Mouse (Mus musculus) embryonic facial prominence, embryonic 13.5 days (tissue): ENCODE data around the gene Tm6sf1. TPM values are rescaled to one million over a fixed set of nuclear protein-coding genes. Genes with fewer than 3 reads are reported as not detected.

ENCODE experiments used
- ATAC-seq: fragments of 200-750 bp; cut with Nextera tagmentation; 2 replicates; pipeline ENCODE4 v1.8.0; 2017; ENCODE audit warnings: low read depth; ENCODE audit not compliant: insufficient number of reproducible peaks, insufficient read depth, low FRiP score, low TSS enrichment
- H3K27ac ChIP-seq: fragments of 300-500 bp; sonication (generic); 2 replicates; pipeline ENCODE4 v1.5.1; 2015; ENCODE audit warnings: moderate library complexity, mild to moderate bottlenecking, inconsistent platforms
- H3K27me3 ChIP-seq: fragments of 300-500 bp; sonication (generic); 2 replicates; pipeline ENCODE4 v1.6.1; 2015; ENCODE audit warnings: mild to moderate bottlenecking, inconsistent platforms
- H3K36me3 ChIP-seq: fragments of 300-500 bp; sonication (generic); 2 replicates; pipeline ENCODE4 v1.6.1; 2015; ENCODE audit warnings: mild to moderate bottlenecking, inconsistent platforms
- H3K4me1 ChIP-seq: fragments of 300-500 bp; sonication (generic); 2 replicates; pipeline ENCODE4 v1.6.1; 2015; ENCODE audit warnings: inconsistent platforms
- H3K4me2 ChIP-seq: fragments of 300-500 bp; sonication (generic); 2 replicates; pipeline ENCODE4 v1.6.1; 2015; ENCODE audit warnings: moderate library complexity, mild to moderate bottlenecking, inconsistent platforms
- H3K4me3 ChIP-seq: fragments of 300-500 bp; sonication (generic); 2 replicates; pipeline ENCODE4 v1.5.1; 2015; ENCODE audit warnings: mild to moderate bottlenecking, inconsistent platforms
- H3K9ac ChIP-seq: fragments of 300-500 bp; sonication (generic); 2 replicates; pipeline ENCODE4 v1.6.1; 2015; ENCODE audit warnings: mild to moderate bottlenecking, inconsistent platforms
- H3K9me3 ChIP-seq: fragments of 300-500 bp; sonication (generic); 2 replicates; pipeline ENCODE4 v1.6.1; 2016; ENCODE audit warnings: inconsistent platforms
- WGBS: fragments of 180-500 bp; shearing (Covaris S2); methylation state at CpG from one replicate; pipeline ENCODE4 v1.1.7; 2015; ENCODE audit warnings: mixed read lengths; 5-methylcytosine and 5-hydroxymethylcytosine counted together
- polyA plus RNA-seq: library from polyadenylated mRNA; unstranded; fragments of >200 nt; fragmentation: Nextera tagmentation; extraction: Ambion mirVana; gene quantifications from 2 replicates; pipeline ENCODE4 v1.2.1, GENCODE M21; 2015

The Tm6sf1 gene
- polyA plus RNA-seq, 1 experiment from 2014 or later = 11.3 TPM

DNA sequence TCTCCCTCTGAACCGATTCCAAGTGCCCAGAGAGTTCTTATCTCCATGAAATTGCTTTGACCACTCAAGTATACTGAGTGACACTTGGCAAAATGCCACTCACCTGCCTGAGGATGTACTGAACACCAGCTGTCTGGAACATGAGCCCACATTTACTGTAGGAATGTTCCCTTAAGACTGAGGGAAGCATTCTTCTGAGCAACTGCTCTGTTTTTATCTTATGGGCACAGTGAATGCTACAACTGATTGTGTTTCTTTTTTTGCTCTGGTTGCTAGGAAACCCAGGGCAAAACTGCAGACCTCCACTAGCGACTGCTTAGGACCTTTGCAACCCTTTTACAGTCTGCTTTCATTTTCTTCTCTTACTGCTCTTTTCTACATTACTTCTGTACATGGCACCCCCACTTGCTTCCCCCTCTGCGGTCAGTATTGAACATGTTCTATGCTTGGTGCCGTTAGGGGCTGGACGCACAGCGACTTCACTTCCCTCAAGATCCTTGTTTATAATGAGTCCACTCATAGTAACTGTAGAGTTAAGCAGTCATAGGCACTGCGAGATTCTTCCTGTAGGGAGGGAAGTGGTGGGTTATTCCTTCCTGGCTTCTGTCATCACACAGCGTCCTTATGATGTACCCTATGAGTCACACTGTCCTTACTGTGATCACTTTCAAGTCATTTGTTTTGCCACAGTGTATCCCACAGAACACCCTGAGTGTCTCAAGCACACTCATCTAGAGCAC, 4.1 kb upstream of the Tm6sf1 start:
- no peak overlapping the region for H3K4me2 ChIP-seq
- H3K4me1 ChIP-seq = peaks cover 11% of the 10 kb centered on the region
- no peaks in the 10 kb centered on the region for H3K36me3 ChIP-seq
- H3K27ac ChIP-seq = no peak overlapping the region
- peaks cover 34% of the 10 kb centered on the region for H3K27me3 ChIP-seq
- no peaks in the 10 kb centered on the region for H3K9me3 ChIP-seq
- H3K9ac ChIP-seq = no peak overlapping the region
- no peak overlapping the region for H3K4me3 ChIP-seq
- ATAC-seq = no peak
- 71% methylated on average over 8 of the region's 8 CpGs for WGBS

- Histone ChIP-seq H3K4me1 (peaks cover 11% of the 10 kb centered on the region), H3K9me3 (no peaks in the 10 kb centered on the region), H3K27me3 (peaks cover 44% of the 10 kb centered on the region), H3K4me3 (no peak within 1 kb of the TSS), H3K36me3 (no peaks in the 10 kb centered on the region), H3K27ac (no peak within 1 kb of the TSS), H3K9ac (no peak within 1 kb of the TSS), H3K4me2 (no peak within 1 kb of the TSS)
- ATAC-seq = no peak
- WGBS = 83% methylated on average over 1 of the region's 1 CpGs
Measured at GRCm38 (mm10) chr7:81855694-81856093, 3.1 kb upstream of the Tm6sf1 start, which contains the start of gene Gm10160. TSS of gene Gm10160 (minus strand) at chr7:81855794.

DNA sequence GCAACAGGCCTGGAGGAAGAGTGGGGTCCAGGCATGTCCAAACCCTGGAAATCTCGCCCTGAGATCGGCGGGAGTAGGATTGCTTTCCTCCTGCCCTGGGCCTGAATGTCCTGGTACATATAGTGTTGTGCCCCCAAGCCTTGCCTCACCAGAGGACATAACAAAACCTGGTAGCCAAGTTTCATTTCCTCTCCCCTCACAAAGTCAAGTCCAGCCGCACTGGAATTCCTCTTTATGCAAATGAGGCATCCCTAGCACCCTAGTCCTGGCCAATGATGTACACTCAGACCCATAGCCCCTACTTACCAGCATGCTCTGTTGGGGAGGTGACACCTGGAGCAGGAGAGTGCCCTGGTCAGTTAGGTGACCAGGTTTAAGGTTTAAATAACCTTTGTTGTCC, 2.6 kb upstream of the Tm6sf1 start:
- no peak for ATAC-seq
- Histone ChIP-seq H3K36me3 (no peaks in the 10 kb centered on the region), H3K4me3 (no peak overlapping the region), H3K27me3 (peaks cover 49% of the 10 kb centered on the region), H3K27ac (no peak overlapping the region), H3K4me1 (peaks cover 11% of the 10 kb centered on the region), H3K9me3 (no peaks in the 10 kb centered on the region), H3K4me2 (no peak overlapping the region), H3K9ac (no peak overlapping the region)
- WGBS = 61% methylated on average over 4 of the region's 4 CpGs

DNA sequence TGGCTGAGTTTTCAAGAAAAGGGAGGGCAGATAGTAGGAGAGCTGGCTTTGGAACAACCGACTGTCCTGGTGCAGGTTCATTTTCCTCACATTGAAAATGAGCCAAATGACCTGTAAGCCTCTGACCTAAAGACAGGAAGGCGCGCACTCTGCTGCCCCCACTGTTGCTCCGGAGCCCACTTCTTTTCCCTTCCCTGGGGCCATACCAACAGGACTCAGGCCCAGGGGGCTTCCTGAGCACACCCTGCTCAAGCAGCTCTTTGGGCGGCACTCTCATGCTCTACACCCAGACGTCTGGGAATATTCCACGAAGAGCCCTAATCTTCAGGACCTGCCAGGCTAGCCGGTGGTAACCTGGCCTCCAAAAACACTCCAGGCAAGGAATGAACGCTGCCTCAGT, 565 bp upstream of the Tm6sf1 start:
- Histone ChIP-seq H3K4me2 (peak overlapping the region; percentile 96), H3K9me3 (no peaks in the 10 kb centered on the region), H3K4me3 (peak overlapping the region; percentile 68), H3K9ac (no peak overlapping the region), H3K27me3 (peaks cover 64% of the 10 kb centered on the region), H3K36me3 (no peaks in the 10 kb centered on the region), H3K27ac (no peak overlapping the region), H3K4me1 (peaks cover 11% of the 10 kb centered on the region)
- no peak for ATAC-seq
- 8% methylated on average over 9 of the region's 9 CpGs for WGBS

GRCm38 (mm10) chr7:81860071-81860470, 1.3 kb downstream of the Tm6sf1 start:
- H3K27me3 ChIP-seq = peaks cover 64% of the 10 kb centered on the region
- no peaks in the 10 kb centered on the region for H3K36me3 ChIP-seq
- peak overlapping the region; percentile 68 for H3K4me3 ChIP-seq
- H3K4me1 ChIP-seq = peaks cover 11% of the 10 kb centered on the region
- H3K9me3 ChIP-seq = no peaks in the 10 kb centered on the region
- ATAC-seq = no peak
- 48% methylated on average over 11 of the region's 11 CpGs for WGBS
- no peak overlapping the region for H3K9ac ChIP-seq
- peak overlapping the region; percentile 96 for H3K4me2 ChIP-seq
- H3K27ac ChIP-seq = no peak overlapping the region

- no peak for ATAC-seq
- Histone ChIP-seq H3K36me3 (no peaks in the 10 kb centered on the region), H3K9me3 (no peaks in the 10 kb centered on the region), H3K4me3 (no peak overlapping the region), H3K4me2 (no peak overlapping the region), H3K27me3 (peaks cover 64% of the 10 kb centered on the region), H3K27ac (no peak overlapping the region), H3K4me1 (peaks cover 11% of the 10 kb centered on the region), H3K9ac (no peak overlapping the region)
- 78% methylated on average over 5 of the region's 5 CpGs for WGBS
Measured at GRCm38 (mm10) chr7:81860996-81861395, 2.2 kb downstream of the Tm6sf1 start.

- 78% methylated on average over 2 of the region's 2 CpGs for WGBS
- Histone ChIP-seq H3K4me3 (no peak overlapping the region), H3K27me3 (peaks cover 62% of the 10 kb centered on the region), H3K9me3 (no peaks in the 10 kb centered on the region), H3K9ac (no peak overlapping the region), H3K4me1 (peaks cover 11% of the 10 kb centered on the region), H3K36me3 (no peaks in the 10 kb centered on the region), H3K4me2 (no peak overlapping the region), H3K27ac (no peak overlapping the region)
- no peak for ATAC-seq
Measured at GRCm38 (mm10) chr7:81861461-81861860, 2.7 kb downstream of the Tm6sf1 start.

- no peaks in the 10 kb centered on the region for H3K36me3 ChIP-seq
- H3K4me2 ChIP-seq = no peak overlapping the region
- no peaks in the 10 kb centered on the region for H3K9me3 ChIP-seq
- no peak overlapping the region for H3K27ac ChIP-seq
- 75% methylated on average over 4 of the region's 4 CpGs for WGBS
- no peak overlapping the region for H3K4me3 ChIP-seq
- no peak overlapping the region for H3K9ac ChIP-seq
- ATAC-seq = no peak
- H3K4me1 ChIP-seq = peaks cover 11% of the 10 kb centered on the region
- peaks cover 59% of the 10 kb centered on the region for H3K27me3 ChIP-seq
Measured at GRCm38 (mm10) chr7:81861921-81862320, 3.1 kb downstream of the Tm6sf1 start.

DNA sequence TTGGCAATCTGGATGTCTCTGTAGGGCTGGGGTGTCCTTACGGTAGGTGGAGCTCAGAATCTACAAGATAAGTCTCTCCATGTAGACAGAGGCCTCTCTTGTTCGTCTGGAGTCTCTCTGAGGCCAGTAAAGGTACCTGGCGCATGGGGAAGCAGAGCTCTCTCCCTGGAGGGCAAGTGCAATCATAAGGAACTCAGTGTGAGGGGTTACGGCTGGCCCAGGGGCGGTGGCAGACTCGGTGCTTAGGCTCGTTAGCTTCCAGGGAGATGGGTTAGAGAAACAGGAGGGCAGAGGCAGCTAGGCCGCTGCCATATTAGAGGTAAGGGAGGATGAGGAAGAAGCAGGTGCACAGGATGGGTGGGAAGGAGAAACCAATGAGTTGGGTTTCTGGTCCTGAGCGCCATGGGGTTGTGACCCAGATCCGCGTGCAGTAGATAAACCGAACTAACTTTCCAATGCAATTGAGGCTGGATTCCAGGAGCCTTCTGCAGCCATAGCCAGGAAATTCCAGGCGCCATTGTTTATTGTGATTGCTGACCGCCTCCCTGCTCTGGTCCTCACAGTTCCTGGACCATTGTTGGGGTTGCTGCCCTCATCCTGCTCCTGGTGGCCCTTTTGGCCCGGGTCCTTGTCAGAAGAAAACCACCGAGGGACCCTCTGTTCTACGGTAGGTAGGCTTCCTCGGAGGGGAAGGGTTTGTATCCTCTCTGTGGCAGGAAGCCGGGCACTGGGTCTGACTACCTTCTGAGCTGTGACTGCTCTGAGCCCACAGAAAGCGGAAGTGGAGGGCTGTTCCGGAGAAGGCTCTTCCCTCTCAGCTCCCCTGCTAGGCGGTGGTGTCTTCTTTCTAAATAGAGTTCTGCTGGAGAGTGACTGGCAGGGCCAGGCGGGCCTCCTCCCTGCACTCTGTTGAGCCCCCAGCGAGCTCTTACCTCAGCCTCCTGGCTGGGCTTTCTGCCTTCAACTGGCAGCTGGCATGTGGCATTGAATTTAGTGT, 4.1 kb downstream of the Tm6sf1 start:
- Histone ChIP-seq H3K9ac (no peak overlapping the region), H3K4me2 (no peak overlapping the region), H3K27me3 (peaks cover 49% of the 10 kb centered on the region), H3K9me3 (no peaks in the 10 kb centered on the region), H3K27ac (peak overlapping the region; percentile 7; the same call in 1 of the 2 replicates), H3K4me1 (peaks cover 11% of the 10 kb centered on the region), H3K4me3 (no peak overlapping the region), H3K36me3 (no peaks in the 10 kb centered on the region)
- ATAC-seq = no peak
- WGBS = 76% methylated on average over 24 of the region's 24 CpGs

- 86% methylated on average over 6 of the region's 6 CpGs for WGBS
- ATAC-seq = no peak
- no peaks in the 10 kb centered on the region for H3K9me3 ChIP-seq
- no peak overlapping the region for H3K27ac ChIP-seq
- H3K9ac ChIP-seq = no peak overlapping the region
- H3K4me3 ChIP-seq = no peak overlapping the region
- H3K27me3 ChIP-seq = peaks cover 32% of the 10 kb centered on the region
- no peak overlapping the region for H3K4me2 ChIP-seq
- H3K36me3 ChIP-seq = no peaks in the 10 kb centered on the region
- peaks cover 4% of the 10 kb centered on the region for H3K4me1 ChIP-seq
Measured at GRCm38 (mm10) chr7:81864552-81864951, 5.8 kb downstream of the Tm6sf1 start.

GRCm38 (mm10) chr7:81865937-81866336, 7.1 kb downstream of the Tm6sf1 start:
- Histone ChIP-seq H3K9ac (no peak overlapping the region), H3K27me3 (peaks cover 18% of the 10 kb centered on the region), H3K36me3 (no peaks in the 10 kb centered on the region), H3K4me2 (no peak overlapping the region), H3K27ac (no peak overlapping the region), H3K9me3 (no peaks in the 10 kb centered on the region), H3K4me3 (no peak overlapping the region), H3K4me1 (peaks cover 3% of the 10 kb centered on the region; the same call in 1 of the 2 replicates)
- ATAC-seq = no peak
- WGBS = 96% methylated on average over 6 of the region's 6 CpGs
